Mouse (Mus musculus): Measurements from ENCODE around the gene Pfn3. TPM values are rescaled to one million over a fixed set of nuclear protein-coding genes. Genes with fewer than 3 reads are reported as not detected.

Pfn3 gene
- polyA plus RNA-seq, 1 experiment = not detected

- TF ChIP-seq CTCF (IDR thresholded peaks at IDR 0.05; ENCODE audit: control insufficient read depth, insufficient read depth, insufficient read length) (no peak), MYOD1 (IDR thresholded peaks at IDR 0.05; ENCODE audit: control insufficient read depth, insufficient read length, low read depth) (no peak), CEBPB (IDR thresholded peaks at IDR 0.05; ENCODE audit: low read depth) (no peak), FOSL1 (IDR thresholded peaks at IDR 0.05; ENCODE audit: insufficient read depth, low read length, poor library complexity, severe bottlenecking) (no peak), MAX (IDR thresholded peaks at IDR 0.05) (no peak), MYOG (IDR thresholded peaks at IDR 0.05; ENCODE audit: control insufficient read depth, extremely low read depth, insufficient read length) (no peak)
- Histone ChIP-seq H3K4me3 (ENCODE audit: insufficient read depth, poor library complexity, severe bottlenecking) (no peak overlapping the region), H3ac (ENCODE audit: control insufficient read depth, insufficient read length, low read depth) (no peak overlapping the region), H3K79me3 (ENCODE audit: low read depth) (no peaks in the 10 kb centered on the region), H3K36me3 (ENCODE audit: control insufficient read depth, insufficient read depth) (no peaks in the 10 kb centered on the region), H3K79me2 (ENCODE audit: control insufficient read depth, insufficient read depth) (no peaks in the 10 kb centered on the region), H3K27me3 (ENCODE audit: control insufficient read depth, insufficient read depth, insufficient read length) (peaks cover 25% of the 10 kb centered on the region)
These were observed 5.2 kb upstream of the Pfn3 start for GRCm38 (mm10) chr13:55420018-55420932.

- H3K79me2 ChIP-seq (ENCODE audit: control insufficient read depth, insufficient read depth) = no peaks in the 10 kb centered on the region
- no peak overlapping the region for H3ac ChIP-seq (ENCODE audit: control insufficient read depth, insufficient read length, low read depth)
- peaks cover 25% of the 10 kb centered on the region for H3K27me3 ChIP-seq (ENCODE audit: control insufficient read depth, insufficient read depth, insufficient read length)
- no peak for TF ChIP-seq CEBPB (IDR thresholded peaks at IDR 0.05; ENCODE audit: low read depth)
- no peak for TF ChIP-seq MYOG (IDR thresholded peaks at IDR 0.05; ENCODE audit: control insufficient read depth, extremely low read depth, insufficient read length)
- TF ChIP-seq MYOD1 (IDR thresholded peaks at IDR 0.05; ENCODE audit: control insufficient read depth, insufficient read length, low read depth) = no peak
- TF ChIP-seq CTCF (IDR thresholded peaks at IDR 0.05; ENCODE audit: control insufficient read depth, insufficient read depth, insufficient read length) = no peak
- no peak overlapping the region for H3K4me3 ChIP-seq (ENCODE audit: insufficient read depth, poor library complexity, severe bottlenecking)
- H3K36me3 ChIP-seq (ENCODE audit: control insufficient read depth, insufficient read depth) = no peaks in the 10 kb centered on the region
- no peaks in the 10 kb centered on the region for H3K79me3 ChIP-seq (ENCODE audit: low read depth)
These were observed 4.1 kb upstream of the Pfn3 start for GRCm38 (mm10) chr13:55419142-55419541.

GRCm38 (mm10) chr13:55418004-55418403 lies 3.0 kb upstream of the Pfn3 start:
- H3K79me3 ChIP-seq (ENCODE audit: low read depth) = no peaks in the 10 kb centered on the region
- TF ChIP-seq FOSL1 (IDR thresholded peaks at IDR 0.05; ENCODE audit: insufficient read depth, low read length, poor library complexity, severe bottlenecking) (no peak), CTCF (IDR thresholded peaks at IDR 0.05; ENCODE audit: control insufficient read depth, insufficient read depth, insufficient read length) (peak; percentile 77), CEBPB (IDR thresholded peaks at IDR 0.05; ENCODE audit: low read depth) (peak; percentile 95), USF1 (IDR thresholded peaks at IDR 0.05; ENCODE audit: low read depth) (peak; percentile 89), MAX (IDR thresholded peaks at IDR 0.05) (peak; percentile 93), MYOD1 (IDR thresholded peaks at IDR 0.05; ENCODE audit: control insufficient read depth, insufficient read length, low read depth) (no peak), MYOG (IDR thresholded peaks at IDR 0.05; ENCODE audit: control insufficient read depth, extremely low read depth, insufficient read length) (no peak)
- H3K27me3 ChIP-seq (ENCODE audit: control insufficient read depth, insufficient read depth, insufficient read length) = peaks cover 25% of the 10 kb centered on the region
- H3ac ChIP-seq (ENCODE audit: control insufficient read depth, insufficient read length, low read depth) = no peak overlapping the region
- H3K36me3 ChIP-seq (ENCODE audit: control insufficient read depth, insufficient read depth) = no peaks in the 10 kb centered on the region
- H3K79me2 ChIP-seq (ENCODE audit: control insufficient read depth, insufficient read depth) = no peaks in the 10 kb centered on the region
- no peak overlapping the region for H3K4me3 ChIP-seq (ENCODE audit: insufficient read depth, poor library complexity, severe bottlenecking)

- no peak overlapping the region for H3ac ChIP-seq (ENCODE audit: control insufficient read depth, insufficient read length, low read depth)
- no peak for TF ChIP-seq MYOD1 (IDR thresholded peaks at IDR 0.05; ENCODE audit: control insufficient read depth, insufficient read length, low read depth)
- no peak for TF ChIP-seq MYOG (IDR thresholded peaks at IDR 0.05; ENCODE audit: control insufficient read depth, extremely low read depth, insufficient read length)
- TF ChIP-seq FOSL1 (IDR thresholded peaks at IDR 0.05; ENCODE audit: insufficient read depth, low read length, poor library complexity, severe bottlenecking) = no peak
- TF ChIP-seq CEBPB (IDR thresholded peaks at IDR 0.05; ENCODE audit: low read depth) = no peak
- TF ChIP-seq USF1 (IDR thresholded peaks at IDR 0.05; ENCODE audit: low read depth) = no peak
- no peak for TF ChIP-seq CTCF (IDR thresholded peaks at IDR 0.05; ENCODE audit: control insufficient read depth, insufficient read depth, insufficient read length)
- TF ChIP-seq MAX (IDR thresholded peaks at IDR 0.05) = no peak
- H3K79me2 ChIP-seq (ENCODE audit: control insufficient read depth, insufficient read depth) = no peaks in the 10 kb centered on the region
- peaks cover 10% of the 10 kb centered on the region for H3K27me3 ChIP-seq (ENCODE audit: control insufficient read depth, insufficient read depth, insufficient read length)
- no peaks in the 10 kb centered on the region for H3K79me3 ChIP-seq (ENCODE audit: low read depth)
- H3K36me3 ChIP-seq (ENCODE audit: control insufficient read depth, insufficient read depth) = no peaks in the 10 kb centered on the region
- no peak overlapping the region for H3K4me3 ChIP-seq (ENCODE audit: insufficient read depth, poor library complexity, severe bottlenecking)
These were observed 1.7 kb downstream of the Pfn3 start for GRCm38 (mm10) chr13:55413333-55413732.

- Histone ChIP-seq H3ac (ENCODE audit: control insufficient read depth, insufficient read length, low read depth) (no peak overlapping the region), H3K79me2 (ENCODE audit: control insufficient read depth, insufficient read depth) (no peaks in the 10 kb centered on the region), H3K4me3 (ENCODE audit: insufficient read depth, poor library complexity, severe bottlenecking) (no peak overlapping the region), H3K27me3 (ENCODE audit: control insufficient read depth, insufficient read depth, insufficient read length) (peaks cover 13% of the 10 kb centered on the region), H3K36me3 (ENCODE audit: control insufficient read depth, insufficient read depth) (no peaks in the 10 kb centered on the region), H3K79me3 (ENCODE audit: low read depth) (no peaks in the 10 kb centered on the region)
- no peak for TF ChIP-seq MAX (IDR thresholded peaks at IDR 0.05)
- no peak for TF ChIP-seq FOSL1 (IDR thresholded peaks at IDR 0.05; ENCODE audit: insufficient read depth, low read length, poor library complexity, severe bottlenecking)
- no peak for TF ChIP-seq MYOG (IDR thresholded peaks at IDR 0.05; ENCODE audit: control insufficient read depth, extremely low read depth, insufficient read length)
- no peak for TF ChIP-seq CTCF (IDR thresholded peaks at IDR 0.05; ENCODE audit: control insufficient read depth, insufficient read depth, insufficient read length)
- no peak for TF ChIP-seq CEBPB (IDR thresholded peaks at IDR 0.05; ENCODE audit: low read depth)
- TF ChIP-seq USF1 (IDR thresholded peaks at IDR 0.05; ENCODE audit: low read depth) = no peak
- TF ChIP-seq MYOD1 (IDR thresholded peaks at IDR 0.05; ENCODE audit: control insufficient read depth, insufficient read length, low read depth) = no peak
These were observed 2.3 kb downstream of the Pfn3 start for GRCm38 (mm10) chr13:55412643-55413307.

All from C2C12 (cell line).